ENCODE assay signal across 30 mouse cellular contexts in the genomic region with DNA sequence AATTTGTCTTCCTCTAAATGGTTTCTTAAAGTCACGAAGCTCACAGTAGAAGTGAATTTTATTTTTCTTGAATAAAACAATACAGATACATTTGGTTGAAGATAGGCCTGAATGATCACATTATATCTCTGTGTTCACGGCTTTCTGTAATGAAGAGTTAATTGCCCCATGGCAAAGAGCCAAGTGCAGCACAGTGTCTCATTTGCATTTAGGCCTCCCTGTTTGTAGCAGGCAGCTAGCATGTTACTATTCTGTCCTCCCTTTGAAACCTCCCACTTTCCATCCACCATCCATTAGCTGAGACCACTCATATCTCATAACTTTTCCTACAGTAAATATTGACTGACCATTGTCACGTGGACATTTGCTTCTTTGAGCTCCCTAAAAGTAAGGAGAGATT. TPM values are rescaled to one million over a fixed set of nuclear protein-coding genes. Genes with fewer than 3 reads are reported as not detected.
DNase-seq lines count a peak whose midpoint lies in the region; ATAC-seq and TF ChIP-seq lines count a peak whose summit lies in the region.
"Had no signal": no experiment of that assay in that cellular context is flagged by ENCODE, and none has a peak within 500 bp of the region (broad histone marks: within the 10 kb centered on the region; RNA-seq: fewer than 3 reads in every experiment).

No protein-coding gene starts in this region.

- H3K27ac ChIP-seq in hindbrain, embryonic 13.5 days, result no peak overlapping the region
- H3K27ac ChIP-seq in hindbrain, embryonic 10.5 days, result no peak overlapping the region
- no peak overlapping the region for H3K27ac ChIP-seq in midbrain, postnatal 0 days (ENCODE audit: low read depth, low read length)
- H3K27ac ChIP-seq in midbrain, embryonic 10.5 days (replicated peaks), result no peak overlapping the region
- H3K27ac ChIP-seq in forebrain, embryonic 13.5 days, result no peak overlapping the region
- H3K27ac ChIP-seq in forebrain, embryonic 16.5 days (ENCODE audit: low read length), result no peak overlapping the region
- H3K27ac ChIP-seq: embryonic facial prominence, embryonic 12.5 days; hindbrain, embryonic 15.5 days; intestine, embryonic 15.5 days; kidney, postnatal 0 days; limb, embryonic 12.5 days; lung, embryonic 15.5 days; midbrain, embryonic 12.5 days had no signal

- peak; percentile 78 for ATAC-seq in hindbrain, embryonic 13.5 days (ENCODE audit: low FRiP score)
- ATAC-seq in midbrain, postnatal 0 days (ENCODE audit: low FRiP score), result no peak
- ATAC-seq in forebrain, embryonic 13.5 days, result peak; percentile 92
- peak; percentile 85 for ATAC-seq in forebrain, embryonic 16.5 days
- ATAC-seq: CD4-positive, CD25-positive, alpha-beta regulatory T cell, adult 4 months; intestine, embryonic 15.5 days had no signal

- WGBS in hindbrain, embryonic 13.5 days, result 56% methylated on average over 3 of the region's 3 CpGs
- WGBS in hindbrain, embryonic 10.5 days, result 84% methylated on average over 3 of the region's 3 CpGs
- WGBS in midbrain, postnatal 0 days, result 54% methylated on average over 3 of the region's 3 CpGs
- 86% methylated on average over 3 of the region's 3 CpGs for WGBS in midbrain, embryonic 10.5 days
- WGBS in forebrain, embryonic 13.5 days, result 33% methylated on average over 3 of the region's 3 CpGs
- WGBS in forebrain, embryonic 16.5 days, result 31% methylated on average over 3 of the region's 3 CpGs

- H3K4me1 ChIP-seq in hindbrain, embryonic 13.5 days (replicated peaks), result peaks cover 6% of the 10 kb centered on the region
- no peaks in the 10 kb centered on the region for H3K4me1 ChIP-seq in hindbrain, embryonic 10.5 days (replicated peaks)
- no peaks in the 10 kb centered on the region for H3K4me1 ChIP-seq in midbrain, postnatal 0 days (ENCODE audit: insufficient read depth, low read length)
- H3K4me1 ChIP-seq in midbrain, embryonic 10.5 days, result no peaks in the 10 kb centered on the region
- H3K4me1 ChIP-seq in forebrain, embryonic 13.5 days, result peaks cover 9% of the 10 kb centered on the region
- H3K4me1 ChIP-seq in forebrain, embryonic 16.5 days (replicated peaks; ENCODE audit: control insufficient read depth, insufficient read depth, low read length), result no peaks in the 10 kb centered on the region
- H3K4me1 ChIP-seq: embryonic facial prominence, embryonic 12.5 days; hindbrain, embryonic 15.5 days; intestine, embryonic 15.5 days; limb, embryonic 12.5 days; lung, embryonic 15.5 days; midbrain, embryonic 12.5 days had no signal

- H3K4me3 ChIP-seq in hindbrain, embryonic 13.5 days, result no peak overlapping the region
- H3K4me3 ChIP-seq in hindbrain, embryonic 10.5 days, result no peak overlapping the region
- no peak overlapping the region for H3K4me3 ChIP-seq in midbrain, postnatal 0 days (ENCODE audit: low read depth, low read length)
- H3K4me3 ChIP-seq in midbrain, embryonic 10.5 days, result no peak overlapping the region
- H3K4me3 ChIP-seq in forebrain, embryonic 13.5 days, result no peak overlapping the region
- H3K4me3 ChIP-seq in forebrain, embryonic 16.5 days (replicated peaks; ENCODE audit: low read length), result no peak overlapping the region
- H3K4me3 ChIP-seq: embryonic facial prominence, embryonic 12.5 days; hindbrain, embryonic 15.5 days; intestine, embryonic 15.5 days; limb, embryonic 12.5 days; lung, embryonic 15.5 days; midbrain, embryonic 12.5 days; myocyte had no signal

- no peak for TF ChIP-seq CTCF in midbrain, postnatal 0 days (IDR thresholded peaks at IDR 0.05)

- DNase-seq in hindbrain, embryonic 10.5 days (ENCODE audit: low spot score), result no peak
- DNase-seq in midbrain, postnatal 0 days (ENCODE audit: low spot score), result peak; percentile 29
- no peak for DNase-seq in midbrain, embryonic 10.5 days (ENCODE audit: low spot score)
- DNase-seq in lung, postnatal 4 days, result no peak
- no peak for DNase-seq in kidney, postnatal 36 days
- DNase-seq: adrenal gland, postnatal 14 days; cerebellum, adult 11-12 months; cerebellum, adult 9-11 months; embryo, embryonic 11 days; gastrocnemius, postnatal 14 days; heart, postnatal 14 days; kidney, adult 8-10 months; layer of hippocampus, postnatal 36 days; right cerebral cortex, postnatal 14 days had no signal

- H3K36me3 ChIP-seq in hindbrain, embryonic 13.5 days, result no peaks in the 10 kb centered on the region
- H3K36me3 ChIP-seq in hindbrain, embryonic 10.5 days, result no peaks in the 10 kb centered on the region
- no peaks in the 10 kb centered on the region for H3K36me3 ChIP-seq in midbrain, postnatal 0 days (ENCODE audit: insufficient read depth, low read length)
- no peaks in the 10 kb centered on the region for H3K36me3 ChIP-seq in midbrain, embryonic 10.5 days
- H3K36me3 ChIP-seq in forebrain, embryonic 13.5 days (ENCODE audit: poor library complexity, severe bottlenecking), result no peaks in the 10 kb centered on the region
- H3K36me3 ChIP-seq in forebrain, embryonic 16.5 days (ENCODE audit: control insufficient read depth, insufficient read depth), result no peaks in the 10 kb centered on the region
- H3K36me3 ChIP-seq: embryonic facial prominence, embryonic 12.5 days; hindbrain, embryonic 15.5 days; intestine, embryonic 15.5 days; limb, embryonic 12.5 days; lung, embryonic 15.5 days; midbrain, embryonic 12.5 days had no signal

- no peaks in the 10 kb centered on the region for H3K9me3 ChIP-seq in hindbrain, embryonic 13.5 days
- no peaks in the 10 kb centered on the region for H3K9me3 ChIP-seq in hindbrain, embryonic 10.5 days
- H3K9me3 ChIP-seq in midbrain, postnatal 0 days (ENCODE audit: low read length), result no peaks in the 10 kb centered on the region
- H3K9me3 ChIP-seq in midbrain, embryonic 10.5 days (replicated peaks), result no peaks in the 10 kb centered on the region
- no peaks in the 10 kb centered on the region for H3K9me3 ChIP-seq in forebrain, embryonic 13.5 days (replicated peaks)
- no peaks in the 10 kb centered on the region for H3K9me3 ChIP-seq in forebrain, embryonic 16.5 days (ENCODE audit: control insufficient read depth, low read length)
- H3K9me3 ChIP-seq: embryonic facial prominence, embryonic 12.5 days; hindbrain, embryonic 15.5 days; intestine, embryonic 15.5 days; limb, embryonic 12.5 days; lung, embryonic 15.5 days; midbrain, embryonic 12.5 days had no signal

- no peaks in the 10 kb centered on the region for H3K27me3 ChIP-seq in hindbrain, embryonic 13.5 days
- H3K27me3 ChIP-seq in hindbrain, embryonic 10.5 days (ENCODE audit: insufficient read depth, poor library complexity, severe bottlenecking), result no peaks in the 10 kb centered on the region
- H3K27me3 ChIP-seq in midbrain, postnatal 0 days (ENCODE audit: insufficient read depth, low read length), result no peaks in the 10 kb centered on the region
- H3K27me3 ChIP-seq in midbrain, embryonic 10.5 days (ENCODE audit: low read depth, poor library complexity, severe bottlenecking), result no peaks in the 10 kb centered on the region
- no peaks in the 10 kb centered on the region for H3K27me3 ChIP-seq in forebrain, embryonic 13.5 days
- H3K27me3 ChIP-seq in forebrain, embryonic 16.5 days (replicated peaks; ENCODE audit: control insufficient read depth, insufficient read depth, low read length), result no peaks in the 10 kb centered on the region
- H3K27me3 ChIP-seq: embryonic facial prominence, embryonic 12.5 days; hindbrain, embryonic 15.5 days; intestine, embryonic 15.5 days; limb, embryonic 12.5 days; lung, embryonic 15.5 days; midbrain, embryonic 12.5 days had no signal

- H3K9ac ChIP-seq in hindbrain, embryonic 13.5 days, result no peak overlapping the region
- no peak overlapping the region for H3K9ac ChIP-seq in midbrain, postnatal 0 days (replicated peaks; ENCODE audit: low read length, poor library complexity, severe bottlenecking)
- no peak overlapping the region for H3K9ac ChIP-seq in forebrain, embryonic 13.5 days
- no peak overlapping the region for H3K9ac ChIP-seq in forebrain, embryonic 16.5 days (replicated peaks; ENCODE audit: low read depth, low read length)
- H3K9ac ChIP-seq: embryonic facial prominence, embryonic 12.5 days; hindbrain, embryonic 15.5 days; intestine, embryonic 15.5 days; limb, embryonic 12.5 days; lung, embryonic 15.5 days; midbrain, embryonic 12.5 days had no signal

- no peak overlapping the region for H3K4me2 ChIP-seq in hindbrain, embryonic 13.5 days
- no peak overlapping the region for H3K4me2 ChIP-seq in midbrain, postnatal 0 days (ENCODE audit: low read depth, low read length, poor library complexity, severe bottlenecking)
- no peak overlapping the region for H3K4me2 ChIP-seq in forebrain, embryonic 13.5 days
- no peak overlapping the region for H3K4me2 ChIP-seq in forebrain, embryonic 16.5 days (ENCODE audit: low read length)
- H3K4me2 ChIP-seq: embryonic facial prominence, embryonic 12.5 days; hindbrain, embryonic 15.5 days; intestine, embryonic 15.5 days; limb, embryonic 12.5 days; lung, embryonic 15.5 days; midbrain, embryonic 12.5 days had no signal

RNA-seq across cellular contexts. Expression of a gene that starts 55.1 kb away (rescaled TPM):
- 16.9 and 19.0 TPM in 2 replicates for polyA plus RNA-seq in hindbrain, embryonic 13.5 days (2015; fragmentation: Nextera tagmentation; extraction: Ambion mirVana)
- 2.3 and 2.4 TPM in 2 replicates for polyA plus RNA-seq in hindbrain, embryonic 10.5 days (2016; fragmentation: Nextera tagmentation; extraction: Ambion mirVana)
- total RNA-seq in midbrain, postnatal 0 days (2014; rRNA removed), result 60.8 and 66.2 TPM in 2 replicates
- 35.5 and 38.3 TPM in 2 replicates for polyA plus RNA-seq in midbrain, postnatal 0 days (2015; fragmentation: Nextera tagmentation; extraction: Ambion mirVana)
- 2.9 and 4.9 TPM in 2 replicates for polyA plus RNA-seq in midbrain, embryonic 10.5 days (2016; fragmentation: Nextera tagmentation; extraction: Ambion mirVana)
- polyA plus RNA-seq in forebrain, embryonic 13.5 days (2015; fragmentation: Nextera tagmentation; extraction: Ambion mirVana), result 6.4 and 7.2 TPM in 2 replicates
- 9.7 and 12.5 TPM in 2 replicates for polyA plus RNA-seq in forebrain, embryonic 16.5 days (2015; fragmentation: Nextera tagmentation; extraction: Ambion mirVana)
- total RNA-seq: granulocyte monocyte progenitor cell, adult 5-6 weeks; heart, postnatal 14 days; liver, adult 2 months; megakaryocyte, adult 5-6 weeks had no signal
- polyA plus RNA-seq: liver, adult 2 months; thymus, postnatal 0 days had no signal
